Mouse (Mus musculus) cerebellum, postnatal 10 days (tissue): ENCODE measurements around the gene Cers6.

ENCODE experiments used
- DNase-seq, 2 experiments: peaks; one replicate each; pipeline ENCODE4 v3.0.0; 2021; ENCODE audit warnings: mixed read lengths in 2 of 2

Cers6 gene

DNA sequence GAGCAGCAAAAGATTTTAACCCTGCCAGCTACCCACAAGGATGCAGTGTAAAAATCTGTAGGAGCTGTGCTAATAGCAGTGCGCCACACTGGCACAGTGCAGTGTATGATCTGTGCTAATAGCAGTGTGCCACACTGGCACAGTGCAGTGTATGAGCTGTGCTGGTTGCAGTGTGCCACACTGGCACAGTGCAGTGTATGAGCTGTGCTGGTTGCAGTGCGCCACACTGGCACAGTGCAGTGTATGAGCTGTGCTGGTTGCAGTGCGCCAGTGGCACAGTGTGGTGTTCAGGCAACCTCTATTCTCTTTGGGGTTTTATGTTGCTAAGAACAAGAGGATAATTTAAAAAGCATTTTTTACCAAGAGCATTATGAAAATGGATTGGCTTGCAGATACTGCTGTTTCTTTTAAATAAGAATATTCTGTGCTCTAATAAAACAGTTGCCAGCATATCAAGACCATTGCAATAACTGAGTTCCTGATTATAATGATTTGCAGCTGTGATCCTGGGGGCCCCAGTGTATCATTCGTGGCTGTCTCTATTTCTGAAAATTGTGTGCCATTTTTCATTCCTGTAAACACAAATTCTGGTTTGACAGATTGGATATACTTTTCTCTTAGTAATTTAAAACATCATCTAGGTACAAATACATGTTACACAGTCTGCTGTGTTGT lies 159.5 kb downstream of the Cers6 start:
- DNase-seq, result no peak

DNA sequence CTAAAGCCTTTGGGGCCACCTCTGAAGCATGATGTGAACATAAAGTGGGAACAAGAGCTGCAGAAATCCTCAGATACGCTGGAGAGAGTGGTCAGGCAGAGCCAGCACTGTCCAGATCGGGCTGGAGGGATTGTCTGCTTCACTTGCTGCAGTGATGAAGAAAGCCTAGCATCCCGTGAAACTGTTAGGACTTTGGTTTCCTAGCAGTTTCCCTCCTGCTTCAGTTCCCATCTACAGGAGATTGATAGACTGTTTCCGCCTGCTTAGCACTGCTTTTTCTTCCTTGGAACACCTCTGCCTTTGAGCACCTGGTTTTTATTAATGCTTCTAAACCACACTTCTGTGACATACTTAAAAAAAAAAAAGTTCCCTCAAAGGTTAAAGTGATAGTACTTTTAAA lies 160.3 kb downstream of the Cers6 start:
- DNase-seq, result no peak

DNA sequence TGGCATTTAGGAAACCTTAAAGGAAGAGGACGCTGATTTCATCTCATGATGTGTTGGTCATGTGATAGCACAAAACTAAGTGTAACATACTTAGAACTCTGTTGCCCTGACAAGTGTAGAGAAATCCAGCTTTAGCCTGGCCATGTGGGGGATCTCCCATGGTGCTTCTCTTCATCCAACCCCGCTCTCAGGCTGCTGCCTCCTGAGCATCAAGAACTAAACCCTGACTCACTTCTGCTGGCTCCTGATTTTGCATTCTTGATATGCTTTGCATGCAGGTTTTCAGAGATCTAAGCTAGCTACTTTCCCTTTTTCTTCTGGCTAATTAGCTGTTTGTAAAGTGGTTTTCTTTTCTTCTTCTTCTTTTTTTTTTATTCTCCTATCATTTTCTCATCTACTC lies 163.6 kb downstream of the Cers6 start:
- no peak for DNase-seq

DNA sequence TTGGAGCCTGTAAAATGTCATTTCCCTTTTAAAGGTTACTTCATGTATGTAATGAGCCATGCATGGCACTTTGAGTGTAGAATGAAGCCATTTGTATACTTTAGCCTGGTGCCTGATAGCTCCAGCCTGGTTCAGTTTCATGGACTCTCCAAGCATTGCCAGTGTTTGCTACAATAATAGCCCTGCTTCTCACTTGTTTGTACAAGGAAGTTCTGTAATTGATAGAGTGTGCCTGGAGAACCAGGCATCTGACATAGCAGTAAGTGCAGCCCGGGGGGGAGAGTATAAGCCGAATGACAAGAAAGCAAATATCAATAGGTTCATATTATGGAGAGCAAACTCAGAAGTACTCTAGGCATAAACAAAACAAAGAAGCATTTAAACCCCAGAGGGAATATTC lies 171.3 kb downstream of the Cers6 start:
- DNase-seq, result no peak

DNA sequence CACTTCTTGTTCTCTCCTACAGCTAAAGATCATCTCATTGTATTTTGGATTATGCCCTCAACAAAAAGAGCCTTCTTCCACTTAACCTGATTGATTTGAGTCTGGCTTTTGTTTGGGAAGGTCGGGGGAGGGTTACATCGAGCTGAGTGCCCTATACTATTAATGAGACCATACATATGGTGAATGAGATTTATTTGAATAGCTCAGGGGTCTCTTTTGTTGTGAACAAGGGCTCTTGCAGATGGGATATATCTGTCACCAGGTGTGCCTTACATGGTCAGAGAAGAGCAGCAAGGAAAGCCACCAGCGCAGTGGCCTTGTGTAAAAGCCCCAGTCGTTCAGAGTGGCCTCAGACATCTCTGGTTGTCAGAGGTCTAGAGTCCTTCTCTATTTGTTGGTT lies 174.2 kb downstream of the Cers6 start:
- DNase-seq, result no peak

DNA sequence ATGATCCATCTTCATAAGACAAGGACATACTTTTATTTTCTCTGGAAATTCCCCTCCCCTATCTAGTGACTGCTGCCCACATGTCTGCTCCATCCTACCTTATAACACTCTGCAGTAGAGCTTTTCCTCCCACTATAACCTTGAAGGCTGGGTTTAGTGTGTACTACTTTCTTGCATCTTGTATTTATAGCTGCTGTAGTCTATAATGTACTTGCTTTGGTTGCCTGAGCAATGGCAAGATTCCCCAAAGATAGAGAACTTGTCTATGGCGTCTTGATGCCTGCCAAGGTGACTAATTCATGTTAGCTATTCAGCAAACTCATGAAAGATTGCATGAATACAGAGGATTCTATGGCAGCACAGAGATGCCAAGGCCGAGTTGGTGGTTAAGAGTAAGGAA lies 176.1 kb downstream of the Cers6 start:
- DNase-seq, result no peak

DNA sequence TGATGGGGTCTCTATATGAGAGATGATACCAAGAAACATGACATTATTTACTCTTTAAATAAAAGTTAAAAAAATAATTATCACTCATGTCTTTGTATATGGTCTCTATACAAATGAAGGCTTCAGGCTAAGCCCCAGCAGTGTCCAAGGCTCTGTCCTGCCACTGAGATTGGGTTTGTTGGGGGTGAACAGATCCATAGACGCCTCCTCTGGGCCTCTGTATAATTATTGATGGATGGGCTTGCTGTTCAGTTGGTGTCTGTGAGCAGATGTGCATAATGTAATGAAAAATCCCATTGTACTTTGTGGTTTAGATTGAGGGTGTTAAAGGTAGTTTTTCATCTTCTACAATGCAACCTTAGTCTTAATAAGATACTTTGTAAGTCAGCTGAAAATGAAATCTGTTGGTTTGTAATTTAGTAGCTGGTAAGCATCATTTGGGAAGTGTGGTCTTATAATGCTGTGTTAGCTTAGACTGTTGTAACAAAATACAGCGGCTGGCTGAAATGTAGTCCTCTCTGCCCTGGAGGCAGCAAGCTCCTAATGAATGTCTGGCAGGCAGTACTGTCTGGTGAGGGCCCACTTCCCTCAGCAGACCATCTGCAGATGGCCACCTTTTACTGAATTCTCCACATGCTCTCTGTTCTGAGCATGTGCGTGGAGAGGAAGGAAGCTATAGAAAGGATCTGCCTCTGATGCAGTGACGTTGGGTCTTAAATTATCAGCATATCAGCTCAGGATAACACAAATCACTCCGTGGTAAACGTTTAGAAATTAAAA lies 181.3 kb downstream of the Cers6 start:
- DNase-seq, result peak; percentile 50 to 58

DNA sequence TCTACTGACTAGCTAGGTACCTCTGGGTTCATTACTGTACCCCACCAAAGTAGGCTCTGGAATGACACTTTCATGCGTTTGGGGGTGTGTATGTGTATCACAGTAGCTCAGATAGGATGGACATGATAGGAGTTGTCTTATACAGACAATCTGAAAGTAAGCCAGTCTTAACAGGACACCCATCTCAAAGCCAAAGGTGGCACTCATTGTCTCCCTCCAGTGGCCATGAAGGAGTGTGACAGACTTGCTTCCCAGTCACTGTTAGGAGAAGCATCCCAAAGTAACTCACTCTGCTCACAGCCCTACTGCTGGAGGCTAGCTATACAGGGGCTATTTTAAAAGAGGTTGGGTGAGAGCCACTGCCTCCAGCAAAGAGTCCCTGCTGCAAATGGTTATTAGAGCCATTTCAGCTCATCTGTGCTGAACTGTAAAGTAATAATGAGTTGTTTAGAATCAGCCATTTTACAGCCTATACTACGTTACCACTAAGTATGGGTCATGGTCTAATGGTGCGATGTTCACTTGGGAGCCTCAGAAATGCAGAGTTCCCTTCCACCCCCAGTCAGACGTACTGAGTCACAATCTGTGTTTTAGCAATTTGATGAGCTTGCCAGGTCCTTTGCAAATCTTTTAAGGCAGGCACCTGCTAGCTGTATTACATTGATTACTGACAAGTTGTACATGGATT lies 182.3 kb downstream of the Cers6 start:
- DNase-seq, result peak; percentile 73 to 78

DNA sequence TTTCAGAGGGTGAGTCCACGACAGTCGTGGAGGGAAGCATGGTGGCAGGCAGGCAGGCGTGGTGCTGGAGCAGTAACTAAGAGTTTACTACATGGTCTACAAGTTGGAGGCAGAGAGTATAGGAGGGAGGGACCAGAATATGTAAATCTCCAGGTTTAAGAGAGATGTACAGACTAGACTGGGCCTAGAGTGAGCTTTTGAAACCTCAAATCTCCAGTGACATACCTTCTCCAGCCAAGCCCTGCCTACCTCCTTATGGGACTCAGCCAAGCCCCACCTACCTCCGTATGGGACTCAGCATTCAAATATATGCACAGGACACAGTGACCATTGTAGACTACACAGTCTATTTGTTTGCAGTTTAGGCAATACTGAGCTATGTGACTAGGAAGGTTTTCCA lies 184.7 kb downstream of the Cers6 start:
- DNase-seq, result no peak

DNA sequence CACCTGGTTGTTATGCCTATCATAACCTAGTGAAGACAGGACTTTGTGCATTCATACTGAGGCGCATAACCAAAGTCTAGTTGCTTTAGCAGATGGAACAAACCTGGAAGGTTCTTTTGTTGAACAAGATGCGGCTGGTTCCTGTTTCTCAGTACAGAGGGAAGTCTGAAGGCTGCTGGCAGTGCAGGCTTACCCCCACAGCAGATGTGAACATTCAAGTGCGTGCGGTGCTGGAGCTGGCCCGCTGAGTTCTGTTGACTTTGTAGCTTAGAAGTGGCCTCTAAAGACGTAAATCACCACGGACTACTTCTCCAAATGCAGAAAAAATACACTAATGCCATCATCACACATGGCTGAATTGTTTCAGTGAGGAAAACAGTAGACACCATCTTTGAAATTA lies 186.1 kb downstream of the Cers6 start:
- no peak for DNase-seq

DNA sequence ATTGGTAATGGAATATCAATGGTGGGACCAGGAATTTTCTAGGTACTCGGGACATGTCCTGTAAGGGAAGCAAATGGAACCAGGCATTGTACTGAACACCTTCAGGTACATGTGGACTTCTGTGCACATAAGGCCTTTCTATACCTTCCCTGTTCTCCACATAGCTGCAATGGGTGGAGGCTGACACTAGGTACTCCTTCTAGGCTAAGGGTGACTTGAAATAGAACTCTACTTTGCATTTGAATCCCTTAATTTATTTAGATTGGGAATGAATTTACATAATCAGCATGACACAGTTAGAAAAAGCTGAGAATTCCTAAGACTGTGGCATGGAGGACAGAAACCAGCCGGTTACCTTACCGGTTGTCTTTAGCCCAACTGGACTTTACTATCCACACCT lies 186.6 kb downstream of the Cers6 start:
- DNase-seq, result no peak

DNA sequence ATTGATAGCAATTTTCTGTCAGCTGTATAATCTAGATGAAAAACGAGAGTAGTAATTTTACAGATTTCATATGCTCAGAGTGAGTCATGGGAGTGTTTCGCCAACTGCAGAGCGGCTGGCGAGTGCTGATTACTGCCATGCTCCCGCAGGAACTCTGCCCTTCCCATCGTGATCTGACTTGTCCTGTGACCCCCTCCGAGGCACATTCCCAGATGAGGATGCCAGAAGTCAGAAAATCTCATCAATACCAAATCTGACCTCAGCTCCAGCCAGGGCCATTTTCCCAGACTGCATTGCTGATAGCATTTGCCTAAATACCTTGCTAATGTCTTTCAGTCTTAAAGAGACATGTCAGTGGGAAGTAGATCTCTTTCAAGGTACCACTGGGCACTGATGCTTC lies 187.9 kb downstream of the Cers6 start:
- DNase-seq, result no peak

DNA sequence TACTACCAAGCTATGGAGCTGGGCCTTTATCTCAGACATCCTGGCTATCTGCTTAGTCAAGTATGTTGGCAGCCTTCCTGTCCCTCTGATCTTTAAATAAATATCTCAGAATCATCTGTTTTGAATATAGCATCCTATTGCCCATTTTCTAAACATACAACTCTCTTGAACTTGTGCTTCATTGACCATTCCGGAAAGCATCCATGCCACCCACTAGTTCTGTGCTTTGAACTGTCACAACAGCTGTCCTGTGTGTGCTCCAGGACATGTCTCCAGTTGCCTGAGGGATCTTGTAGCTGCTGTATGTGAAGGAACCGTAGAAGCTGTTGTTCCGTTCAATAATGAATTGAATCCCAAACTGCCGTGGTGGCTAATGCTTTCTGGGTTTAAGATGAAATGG lies 188.9 kb downstream of the Cers6 start:
- DNase-seq, result no peak

DNA sequence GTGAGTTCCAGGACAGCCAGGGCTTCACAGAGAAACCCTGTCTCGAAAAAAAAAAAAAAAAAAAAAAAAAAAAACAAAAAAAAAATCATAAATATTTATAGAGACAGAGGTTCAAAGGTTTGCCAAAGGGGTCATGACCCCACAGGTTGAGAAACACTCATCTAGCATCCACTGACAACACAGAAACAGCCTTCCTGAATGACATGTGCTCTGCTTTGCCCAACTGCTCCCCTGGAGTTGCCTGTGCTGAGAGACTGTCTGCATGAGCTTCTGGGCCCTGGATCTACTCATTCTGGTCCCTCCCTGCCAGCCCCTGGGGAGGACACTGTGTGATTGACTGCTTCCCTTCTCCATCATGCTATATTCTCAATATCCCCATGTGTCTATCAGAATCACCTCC lies 190.4 kb downstream of the Cers6 start:
- DNase-seq, result no peak

DNA sequence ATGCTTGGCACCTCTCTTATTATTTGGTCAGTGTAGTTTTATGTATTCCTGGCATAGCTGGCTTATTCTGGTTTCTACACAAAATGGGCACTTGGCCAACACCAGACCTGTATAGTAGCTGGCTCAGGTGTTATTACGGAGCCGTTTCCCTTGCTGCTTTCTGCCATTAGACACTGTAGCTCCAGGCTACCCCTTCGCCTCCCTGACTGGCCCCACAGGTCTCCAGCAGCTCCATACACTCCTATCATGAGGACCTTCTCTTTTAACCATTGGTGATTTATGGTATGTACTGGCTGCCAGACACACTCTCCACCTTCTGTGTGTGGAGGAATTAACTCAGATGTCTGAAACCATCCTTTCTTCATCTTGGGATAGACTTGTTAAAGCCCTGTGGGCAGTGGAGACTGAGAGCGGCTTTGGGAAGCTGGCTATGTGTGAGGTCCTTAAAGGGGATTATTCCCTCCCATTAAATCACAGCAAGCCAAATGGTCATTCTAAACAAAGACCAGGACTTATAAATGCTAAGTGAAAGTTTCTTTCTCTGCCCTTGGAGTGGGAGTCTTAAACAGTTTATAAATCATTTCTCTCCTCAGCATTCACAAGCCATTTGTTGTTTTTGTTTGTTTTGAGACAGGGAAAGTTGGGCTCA lies 192.1 kb downstream of the Cers6 start:
- no peak for DNase-seq

DNA sequence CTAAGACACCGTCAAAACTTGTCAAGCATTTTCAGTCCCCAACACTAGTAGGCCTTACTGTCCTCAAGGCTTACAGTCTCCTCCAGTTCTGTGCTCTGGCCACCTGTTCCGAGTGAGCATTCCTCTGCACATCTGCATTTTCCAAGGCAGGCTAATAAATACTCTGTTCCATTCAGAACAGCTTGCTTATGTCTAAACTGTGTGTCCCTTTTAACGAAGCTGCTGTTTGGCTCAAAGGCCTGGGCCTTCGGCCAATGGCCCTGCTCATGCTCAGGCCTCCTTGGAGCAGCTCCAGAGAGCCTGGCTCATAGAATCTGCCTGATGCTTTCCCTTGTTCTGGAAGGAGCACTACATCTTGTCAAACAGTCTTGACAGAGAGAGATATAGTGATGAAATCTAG lies 193.0 kb downstream of the Cers6 start:
- DNase-seq, result peak; percentile 89 to 92

DNA sequence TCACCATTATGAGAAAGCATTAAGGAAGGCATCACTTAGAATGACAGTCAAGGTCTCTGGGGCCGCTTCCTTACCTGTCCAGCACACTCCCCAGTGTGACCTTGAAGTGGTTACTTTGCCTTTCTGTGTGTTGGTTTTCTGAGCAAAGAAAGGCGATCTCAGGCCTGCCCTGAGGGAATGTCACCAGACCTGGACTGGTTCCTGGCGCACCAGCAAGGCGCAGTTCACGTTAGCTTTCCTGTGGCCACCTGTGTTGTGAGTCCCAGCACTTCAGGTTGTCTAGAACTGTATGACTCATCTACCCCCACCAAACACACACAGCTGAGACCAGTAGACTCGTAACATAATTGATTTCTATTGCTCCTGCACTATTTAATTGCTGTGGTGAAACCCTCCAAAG lies 193.9 kb downstream of the Cers6 start:
- no peak for DNase-seq

DNA sequence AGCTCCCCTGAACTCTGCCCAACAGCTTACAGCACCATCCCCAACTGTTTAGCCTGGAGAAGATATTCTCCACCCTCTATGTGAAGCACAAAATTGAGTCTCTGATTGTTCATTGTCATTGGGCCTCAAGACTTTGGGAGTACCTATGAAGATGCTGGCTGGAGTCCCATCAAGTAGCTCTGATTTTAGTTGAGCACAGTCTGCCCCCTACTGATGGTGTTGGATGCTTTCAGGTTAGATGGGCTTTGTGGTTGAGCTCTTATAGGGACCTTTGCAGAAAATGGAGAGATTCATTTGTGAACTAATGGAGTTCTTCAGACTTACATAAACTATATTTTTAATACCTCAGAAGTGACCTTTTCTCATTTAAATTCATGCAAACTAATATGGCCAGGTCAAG lies 200.1 kb downstream of the Cers6 start:
- DNase-seq, result peak; percentile 52 to 55

DNA sequence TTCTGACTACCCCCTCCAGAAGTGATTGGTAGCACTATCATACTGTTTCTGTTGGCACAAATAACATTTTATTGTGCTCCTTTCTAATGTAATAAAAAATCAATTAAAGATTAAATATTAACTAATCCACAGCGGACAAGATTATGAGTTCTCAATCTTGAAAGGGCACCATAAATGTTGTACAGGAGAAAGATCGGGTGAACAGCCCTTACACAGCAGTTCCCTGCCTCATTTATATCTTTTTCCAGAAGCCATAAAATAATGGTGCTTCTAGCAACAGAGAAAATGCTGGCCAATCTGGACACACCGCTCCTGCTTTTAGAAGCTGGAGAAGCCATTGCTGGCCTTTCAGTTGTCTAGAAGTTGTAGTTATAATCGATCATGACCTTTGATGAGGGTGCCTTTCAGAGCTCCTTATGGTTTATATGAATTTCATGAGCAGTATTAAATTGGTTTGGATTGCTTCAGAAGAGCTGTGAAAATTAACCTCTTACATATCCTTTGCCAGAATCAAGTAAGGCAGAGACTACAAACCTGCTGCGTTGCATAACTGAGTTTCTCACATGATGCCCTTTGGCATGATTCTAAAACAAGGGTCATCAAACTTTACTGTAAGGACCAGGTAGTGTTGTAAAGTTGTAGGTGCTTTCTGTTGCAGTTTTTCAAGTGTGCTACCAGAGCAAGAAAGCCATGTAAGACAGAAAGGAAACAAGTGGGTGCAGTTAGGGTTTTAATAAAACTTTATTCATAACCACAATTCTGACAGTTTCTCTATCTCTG lies 200.9 kb downstream of the Cers6 start:
- DNase-seq, result no peak

DNA sequence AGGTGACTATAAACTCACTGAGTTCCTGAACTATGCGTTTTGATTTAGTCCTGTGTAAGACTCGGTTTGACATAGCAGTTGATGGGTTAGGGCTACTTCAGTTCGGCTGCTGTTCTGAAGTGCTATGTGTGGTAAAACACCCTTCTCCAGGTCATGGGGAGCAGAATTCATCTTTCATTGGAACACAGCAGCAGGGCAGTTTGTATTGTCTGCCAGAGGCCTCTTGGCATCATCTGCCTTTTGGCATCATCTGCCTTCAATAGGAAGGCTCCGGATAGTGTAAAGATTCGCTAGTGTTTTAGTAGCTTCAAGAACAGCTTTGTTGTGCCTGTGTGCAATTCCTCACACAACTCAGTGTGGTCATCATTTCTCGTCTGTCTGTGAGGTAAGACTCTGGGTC lies 203.5 kb downstream of the Cers6 start:
- DNase-seq, result peak; percentile 16 to 29

DNA sequence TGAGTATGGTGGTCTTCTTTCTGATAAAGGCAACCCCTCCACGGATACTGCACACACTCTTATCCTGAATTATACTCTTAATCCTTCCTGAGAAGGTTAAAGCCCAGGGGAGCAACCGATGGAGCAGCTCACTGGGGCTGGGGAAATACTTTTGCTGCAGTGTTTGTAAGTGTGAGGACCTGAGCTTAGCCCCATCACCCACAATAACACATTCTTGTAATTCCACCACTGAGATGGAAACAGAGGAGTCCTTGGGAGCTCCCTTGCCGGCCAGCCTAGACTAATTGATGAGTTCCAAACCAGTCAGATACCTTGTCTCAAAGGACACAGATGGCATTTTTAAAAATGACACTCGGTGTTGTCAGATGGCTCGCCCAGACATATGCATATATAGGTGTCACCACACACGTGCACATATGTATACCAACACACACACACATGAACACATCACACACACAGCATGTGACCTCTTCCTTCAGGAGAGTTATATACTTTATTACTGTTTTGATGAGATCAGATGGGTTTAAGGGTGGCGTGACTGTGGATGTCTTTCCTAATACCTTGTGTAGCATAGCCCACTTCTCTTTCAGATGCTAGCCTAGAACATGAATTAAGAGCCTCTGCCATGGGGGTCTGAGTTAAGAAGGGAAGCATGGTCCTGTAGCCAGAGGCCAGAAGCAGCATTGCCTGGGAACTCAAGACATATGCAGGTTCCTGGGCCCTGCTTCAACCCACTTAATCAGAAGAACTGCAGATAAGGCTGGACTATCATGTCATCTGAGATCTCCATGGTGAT lies 210.4 kb downstream of the Cers6 start:
- no peak for DNase-seq

DNA sequence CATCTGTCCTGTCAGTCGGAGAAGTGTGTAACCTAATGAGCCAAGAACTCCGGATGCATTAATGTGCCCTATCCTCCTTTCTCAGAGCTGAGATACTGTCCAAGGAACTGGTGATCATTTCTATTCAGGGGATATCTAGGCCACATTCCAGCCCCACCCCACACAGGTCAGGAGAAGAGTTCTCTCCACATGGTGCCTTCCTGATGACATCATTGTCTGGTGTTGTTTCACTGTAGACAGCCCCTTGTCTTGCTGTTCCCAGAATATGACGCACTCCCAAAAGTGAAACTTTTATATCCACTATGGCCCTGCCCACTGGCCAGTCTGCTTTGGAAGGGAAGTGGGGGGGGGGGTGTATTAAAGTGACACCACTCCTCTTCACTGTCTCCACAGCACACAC lies 215.9 kb downstream of the Cers6 start:
- DNase-seq, result peak in 1 of 2 experiments; percentile 13
